In genomic region chr4:86674150-86674549, GRCm38 (mm10) we compare ENCODE assay signal across 8 mouse cellular contexts. TPM values are rescaled to one million over a fixed set of nuclear protein-coding genes. Genes with fewer than 3 reads are reported as not detected.
DNase-seq lines count a peak whose midpoint lies in the region; ATAC-seq and TF ChIP-seq lines count a peak whose summit lies in the region.
"Not testable (repeated sequence)": the region's sequence is repeated elsewhere in the genome, so short reads cannot be mapped to it uniquely, and the experiment has no call there.

No protein-coding gene starts in this region.

- peak overlapping the region; percentile 54 for H3K4me2 ChIP-seq in liver, embryonic 12.5 days
- peak overlapping the region; percentile 49 for H3K4me2 ChIP-seq in liver, embryonic 14.5 days (ENCODE audit: low read depth)
- H3K4me2 ChIP-seq in liver, embryonic 16.5 days (ENCODE audit: low read depth, low read length), result peak overlapping the region; percentile 44

- not testable (repeated sequence) for H3K9ac ChIP-seq in liver, embryonic 12.5 days
- H3K9ac ChIP-seq in liver, embryonic 14.5 days (replicated peaks), result peak overlapping the region; percentile 31; the same call in 1 of the 2 replicates
- H3K9ac ChIP-seq in liver, embryonic 16.5 days (ENCODE audit: low read depth, low read length), result 0 out of 2 replicates have a peak overlapping the region, but pooled peaks have one; percentile 12

- ATAC-seq in liver, embryonic 12.5 days; liver, embryonic 14.5 days (ENCODE audit: insufficient read depth); liver, embryonic 16.5 days (ENCODE audit: low read depth): not testable (repeated sequence)

- H3K27ac ChIP-seq in heart, embryonic 10.5 days, result 0 out of 2 replicates have a peak overlapping the region, but pooled peaks have one; percentile 47
- peak overlapping the region; percentile 94 for H3K27ac ChIP-seq in liver, embryonic 12.5 days
- H3K27ac ChIP-seq in liver, embryonic 14.5 days, result peak overlapping the region; percentile 96
- peak overlapping the region; percentile 83 for H3K27ac ChIP-seq in liver, embryonic 16.5 days (ENCODE audit: low read length)

- H3K4me1 ChIP-seq in erythroblast, embryonic 14.5 days (ENCODE audit: control insufficient read depth), result peaks cover 69% of the 10 kb centered on the region
- H3K4me1 ChIP-seq in heart, embryonic 10.5 days, result peaks cover 26% of the 10 kb centered on the region
- peaks cover 62% of the 10 kb centered on the region for H3K4me1 ChIP-seq in liver, embryonic 12.5 days
- H3K4me1 ChIP-seq in liver, embryonic 14.5 days (replicated peaks; ENCODE audit: control insufficient read depth in 2 of 2, insufficient read depth in 2 of 2, low read length in 1 of 2), result peaks cover 52 to 53% of the 10 kb centered on the region in 2 experiments
- H3K4me1 ChIP-seq in liver, embryonic 16.5 days (ENCODE audit: control insufficient read depth, low read depth, low read length), result peaks cover 48% of the 10 kb centered on the region

- H3K9me3 ChIP-seq in erythroblast, embryonic 14.5 days (ENCODE audit: control insufficient read depth, low read length); heart, embryonic 10.5 days; liver, embryonic 12.5 days (replicated peaks); liver, embryonic 14.5 days (ENCODE audit: control insufficient read depth, low read length); liver, embryonic 16.5 days (replicated peaks; ENCODE audit: control insufficient read depth, low read length): not testable (repeated sequence)

- H3K4me3 ChIP-seq in erythroblast, embryonic 14.5 days (replicated peaks), result peak overlapping the region; percentile 44
- H3K4me3 ChIP-seq in heart, embryonic 10.5 days; liver, embryonic 12.5 days; liver, embryonic 14.5 days (ENCODE audit: insufficient read depth in 1 of 2, low read depth in 2 of 2, low read length in 2 of 2); liver, embryonic 16.5 days (ENCODE audit: low read depth, low read length): not testable (repeated sequence)

- not testable (repeated sequence) for TF ChIP-seq EP300 in liver, embryonic 14.5 days (IDR thresholded peaks at IDR 0.05; ENCODE audit: low read depth)

- not testable (repeated sequence) for H3K36me3 ChIP-seq in erythroblast, embryonic 14.5 days (ENCODE audit: control insufficient read depth); heart, embryonic 10.5 days; liver, embryonic 12.5 days; liver, embryonic 14.5 days (replicated peaks; ENCODE audit: control insufficient read depth, insufficient read depth, low read depth); liver, embryonic 16.5 days (ENCODE audit: control insufficient read depth, insufficient read depth)

- TF ChIP-seq CTCF in liver, embryonic 14.5 days (IDR thresholded peaks at IDR 0.05; ENCODE audit: low read depth), result not testable (repeated sequence)

- peak; percentile 79 for DNase-seq in 3T3-L1 (ENCODE audit: low read depth, low spot score)
- peak; percentile 77 for DNase-seq in Muller cell, postnatal 12 days (ENCODE audit: inconsistent ontology term)
- peak; percentile 87 for DNase-seq in R1 (ENCODE audit: low read depth, low spot score)
- DNase-seq in heart, embryonic 10.5 days (ENCODE audit: low spot score); liver, embryonic 14.5 days (ENCODE audit: low read depth in 3 of 3, low spot score in 3 of 3): not testable (repeated sequence)

- H3K27me3 ChIP-seq in erythroblast, embryonic 14.5 days (ENCODE audit: control insufficient read depth); heart, embryonic 10.5 days (ENCODE audit: insufficient read depth, poor library complexity, severe bottlenecking); liver, embryonic 12.5 days (replicated peaks); liver, embryonic 14.5 days (ENCODE audit: control insufficient read depth, insufficient read depth, low read length); liver, embryonic 16.5 days (ENCODE audit: control insufficient read depth, insufficient read depth, low read depth, low read length): not testable (repeated sequence)

RNA-seq across cellular contexts. Expression of gene Plin2, which starts 4.3 kb away (rescaled TPM):
- 9.5 and 11.1 TPM in 2 replicates for polyA plus RNA-seq in erythroblast, embryonic 14.5 days (2012)
- 74.0 and 90.7 TPM in 2 replicates for polyA plus RNA-seq in heart, embryonic 10.5 days (2016; fragmentation: Nextera tagmentation; extraction: Ambion mirVana)
- 129 and 134 TPM in 2 replicates for polyA plus RNA-seq in liver, embryonic 12.5 days (2016; fragmentation: Nextera tagmentation; extraction: Ambion mirVana)
- 89.7 and 108 TPM in 2 replicates for polyA plus RNA-seq in liver, embryonic 14.5 days (2012; rRNA removed)
- 159 and 166 TPM in 2 replicates for polyA plus RNA-seq in liver, embryonic 14.5 days (2014; fragmentation: Nextera tagmentation; extraction: Ambion mirVana)
- polyA plus RNA-seq in liver, embryonic 16.5 days (2015; fragmentation: Nextera tagmentation; extraction: Ambion mirVana), result 155 and 157 TPM in 2 replicates
